Mouse (Mus musculus) kidney, embryonic 16.5 days (tissue): ENCODE measurements around the gene Zmat5. TPM values are rescaled to one million over a fixed set of nuclear protein-coding genes. Genes with fewer than 3 reads are reported as not detected.

Source experiments
- ATAC-seq: fragments of 200-750 bp; cut with Nextera tagmentation; 2 replicates; pipeline ENCODE4 v1.8.0; 2017; ENCODE audit warnings: moderate TSS enrichment; ENCODE audit not compliant: low FRiP score, low TSS enrichment
- H3K27ac ChIP-seq: fragments of 300-500 bp; sonication (generic); 2 replicates; pipeline ENCODE4 v1.5.1; 2014; ENCODE audit warnings: low read length
- H3K27me3 ChIP-seq: fragments of 300-500 bp; sonication (generic); 2 replicates; pipeline ENCODE4 v1.6.1; 2014; ENCODE audit warnings: low read length, control low read depth, mixed read lengths; ENCODE audit not compliant: insufficient read depth
- H3K36me3 ChIP-seq: fragments of 300-500 bp; sonication (generic); 2 replicates; pipeline ENCODE4 v1.6.1; 2014; ENCODE audit warnings: low read length, control low read depth, mixed read lengths; ENCODE audit not compliant: insufficient read depth
- H3K4me1 ChIP-seq: fragments of 300-500 bp; sonication (generic); 2 replicates; pipeline ENCODE4 v1.6.1; 2014; ENCODE audit warnings: low read length, control low read depth, mixed read lengths; ENCODE audit not compliant: insufficient read depth
- H3K4me2 ChIP-seq: fragments of 300-500 bp; sonication (generic); replicated peaks from 2 replicates; pipeline ENCODE4 v1.6.1; 2014; ENCODE audit warnings: low read depth, low read length
- H3K4me3 ChIP-seq: fragments of 300-500 bp; sonication (generic); 2 replicates; pipeline ENCODE4 v1.5.1; 2014; ENCODE audit warnings: mild to moderate bottlenecking, low read length
- H3K9ac ChIP-seq: fragments of 300-500 bp; sonication (generic); replicated peaks from 2 replicates; pipeline ENCODE4 v1.6.1; 2014; ENCODE audit warnings: low read length
- H3K9me3 ChIP-seq: fragments of 300-500 bp; sonication (generic); 2 replicates; pipeline ENCODE4 v1.6.1; 2016; ENCODE audit warnings: low read length, control low read depth
- WGBS: fragments of 180-500 bp; shearing (Covaris S2); extraction: QIAGEN DNeasy Blood & Tissue Kit; methylation state at CpG from one replicate; pipeline ENCODE4 v1.1.7; 2014; 5-methylcytosine and 5-hydroxymethylcytosine counted together
- polyA plus RNA-seq: library from polyadenylated mRNA; unstranded; fragments of >200 nt; fragmentation: Nextera tagmentation; extraction: Ambion mirVana; gene quantifications from 2 replicates; pipeline ENCODE4 v1.2.1, GENCODE M21; 2015

The Zmat5 gene
- polyA plus RNA-seq, 1 experiment from 2014 or later = 71.8 TPM

GRCm38 (mm10) chr11:4729603-4730002 is 25.1 kb downstream of the Zmat5 start:
- Histone ChIP-seq H3K4me2 (no peak overlapping the region), H3K4me1 (0 out of 2 replicates have a peak, but pooled peaks cover 3% of the 10 kb centered on the region), H3K4me3 (no peak overlapping the region), H3K27me3 (no peaks in the 10 kb centered on the region), H3K36me3 (peaks cover 11% of the 10 kb centered on the region; the same call in 1 of the 2 replicates), H3K9me3 (no peaks in the 10 kb centered on the region), H3K9ac (no peak overlapping the region), H3K27ac (no peak overlapping the region)
- 57% methylated on average over 12 of the region's 12 CpGs for WGBS
- no peak for ATAC-seq

- 73% methylated on average over 6 of the region's 6 CpGs for WGBS
- no peak for ATAC-seq
- peaks cover 7% of the 10 kb centered on the region; the same call in 1 of the 2 replicates for H3K36me3 ChIP-seq
- no peak overlapping the region for H3K27ac ChIP-seq
- H3K4me3 ChIP-seq = no peak overlapping the region
- no peak overlapping the region for H3K4me2 ChIP-seq
- H3K4me1 ChIP-seq = 0 out of 2 replicates have a peak, but pooled peaks cover 3% of the 10 kb centered on the region
- H3K27me3 ChIP-seq = no peaks in the 10 kb centered on the region
- H3K9ac ChIP-seq = no peak overlapping the region
- no peaks in the 10 kb centered on the region for H3K9me3 ChIP-seq
Observed at GRCm38 (mm10) chr11:4730096-4730495, 25.6 kb downstream of the Zmat5 start.

- 0 out of 2 replicates have a peak, but pooled peaks cover 3% of the 10 kb centered on the region for H3K4me1 ChIP-seq
- no peak overlapping the region for H3K4me2 ChIP-seq
- H3K9me3 ChIP-seq = no peaks in the 10 kb centered on the region
- H3K9ac ChIP-seq = no peak overlapping the region
- no peaks in the 10 kb centered on the region for H3K27me3 ChIP-seq
- no peak overlapping the region for H3K4me3 ChIP-seq
- ATAC-seq = no peak
- no peaks in the 10 kb centered on the region for H3K36me3 ChIP-seq
- WGBS = 79% methylated on average over 5 of the region's 5 CpGs
- H3K27ac ChIP-seq = no peak overlapping the region
Observed at GRCm38 (mm10) chr11:4730913-4731312, 26.4 kb downstream of the Zmat5 start.

- no peak overlapping the region for H3K4me3 ChIP-seq
- 0 out of 2 replicates have a peak, but pooled peaks cover 3% of the 10 kb centered on the region for H3K4me1 ChIP-seq
- no peaks in the 10 kb centered on the region for H3K9me3 ChIP-seq
- H3K4me2 ChIP-seq = no peak overlapping the region
- no peaks in the 10 kb centered on the region for H3K27me3 ChIP-seq
- H3K9ac ChIP-seq = no peak overlapping the region
- WGBS = 64% methylated on average over 7 of the region's 7 CpGs
- no peak for ATAC-seq
- no peak overlapping the region for H3K27ac ChIP-seq
- no peaks in the 10 kb centered on the region for H3K36me3 ChIP-seq
Observed at GRCm38 (mm10) chr11:4731781-4732180, 27.3 kb downstream of the Zmat5 start.

- WGBS = 33% methylated on average over 12 of the region's 12 CpGs
- no peaks in the 10 kb centered on the region for H3K27me3 ChIP-seq
- H3K9ac ChIP-seq = no peak overlapping the region
- no peak overlapping the region for H3K27ac ChIP-seq
- H3K9me3 ChIP-seq = no peaks in the 10 kb centered on the region
- ATAC-seq = no peak
- no peak overlapping the region for H3K4me3 ChIP-seq
- H3K4me2 ChIP-seq = no peak overlapping the region
- 0 out of 2 replicates have a peak, but pooled peaks cover 3% of the 10 kb centered on the region for H3K4me1 ChIP-seq
- no peaks in the 10 kb centered on the region for H3K36me3 ChIP-seq
Observed at GRCm38 (mm10) chr11:4734179-4734578, 29.7 kb downstream of the Zmat5 start.

- no peaks in the 10 kb centered on the region for H3K36me3 ChIP-seq
- WGBS = 57% methylated on average over 6 of the region's 6 CpGs
- no peak overlapping the region for H3K9ac ChIP-seq
- no peak overlapping the region for H3K4me3 ChIP-seq
- no peaks in the 10 kb centered on the region for H3K4me1 ChIP-seq
- no peaks in the 10 kb centered on the region for H3K27me3 ChIP-seq
- no peak overlapping the region for H3K4me2 ChIP-seq
- no peaks in the 10 kb centered on the region for H3K9me3 ChIP-seq
- no peak overlapping the region for H3K27ac ChIP-seq
- ATAC-seq = no peak
Observed at GRCm38 (mm10) chr11:4736355-4736754, 31.9 kb downstream of the Zmat5 start.

GRCm38 (mm10) chr11:4737682-4738081 is 33.2 kb downstream of the Zmat5 start:
- H3K4me1 ChIP-seq = no peaks in the 10 kb centered on the region
- no peak overlapping the region for H3K4me2 ChIP-seq
- no peak overlapping the region for H3K9ac ChIP-seq
- no peaks in the 10 kb centered on the region; the same call in 1 of the 2 replicates for H3K27me3 ChIP-seq
- H3K36me3 ChIP-seq = no peaks in the 10 kb centered on the region
- no peaks in the 10 kb centered on the region for H3K9me3 ChIP-seq
- H3K27ac ChIP-seq = no peak overlapping the region
- WGBS = 81% methylated on average over 10 of the region's 10 CpGs
- no peak overlapping the region for H3K4me3 ChIP-seq
- no peak for ATAC-seq

GRCm38 (mm10) chr11:4738719-4739118 is 34.2 kb downstream of the Zmat5 start:
- Histone ChIP-seq H3K9me3 (no peaks in the 10 kb centered on the region), H3K9ac (no peak overlapping the region), H3K36me3 (no peaks in the 10 kb centered on the region), H3K27me3 (peaks cover 7% of the 10 kb centered on the region), H3K27ac (no peak overlapping the region), H3K4me3 (no peak overlapping the region), H3K4me1 (no peaks in the 10 kb centered on the region), H3K4me2 (no peak overlapping the region)
- 93% methylated on average over 16 of the region's 16 CpGs for WGBS
- no peak for ATAC-seq

- Histone ChIP-seq H3K4me1 (peaks cover 3% of the 10 kb centered on the region), H3K27ac (no peak overlapping the region), H3K4me3 (no peak overlapping the region), H3K36me3 (no peaks in the 10 kb centered on the region), H3K9me3 (no peaks in the 10 kb centered on the region), H3K9ac (no peak overlapping the region), H3K4me2 (no peak overlapping the region), H3K27me3 (peaks cover 27% of the 10 kb centered on the region)
- no peak for ATAC-seq
- WGBS = 40% methylated on average over 5 of the region's 5 CpGs
Observed at GRCm38 (mm10) chr11:4740785-4741184, 36.3 kb downstream of the Zmat5 start.

- no peak for ATAC-seq
- H3K4me1 ChIP-seq = peaks cover 12% of the 10 kb centered on the region
- H3K27ac ChIP-seq = no peak overlapping the region
- H3K4me3 ChIP-seq = no peak overlapping the region
- H3K4me2 ChIP-seq = no peak overlapping the region
- peaks cover 66% of the 10 kb centered on the region for H3K27me3 ChIP-seq
- H3K36me3 ChIP-seq = no peaks in the 10 kb centered on the region
- H3K9ac ChIP-seq = no peak overlapping the region
- WGBS = 66% methylated on average over 6 of the region's 6 CpGs
- no peaks in the 10 kb centered on the region for H3K9me3 ChIP-seq
Observed at GRCm38 (mm10) chr11:4744691-4745090, 40.2 kb downstream of the Zmat5 start.
